Mouse (Mus musculus) spleen, adult 2 months (tissue): Measurements from ENCODE around the gene Psmc2. TPM values are rescaled to one million over a fixed set of nuclear protein-coding genes. Genes with fewer than 3 reads are reported as not detected.

Experiments
- DNase-seq, 2 experiments: peaks; one replicate each; pipeline versions ENCODE4 v3.0.0 to v3.0.0-alpha.2; 2012 to 2021; ENCODE audit warnings: low spot score in 2 of 2, low read depth in 1 of 2
- H3K27ac ChIP-seq: fragments of 200-500 bp; 2 replicates; pipeline ENCODE4 v1.5.1; 2012; ENCODE audit warnings: low read length, inconsistent platforms; ENCODE audit not compliant: insufficient read depth
- H3K27me3 ChIP-seq: fragments of 200-500 bp; 2 replicates; pipeline ENCODE4 v1.6.1; 2012; ENCODE audit warnings: mild to moderate bottlenecking, moderate library complexity, low read length, inconsistent platforms; ENCODE audit not compliant: control insufficient read depth, insufficient read depth
- H3K36me3 ChIP-seq: fragments of 200-500 bp; 2 replicates; pipeline ENCODE4 v1.6.1; 2012; ENCODE audit warnings: mild to moderate bottlenecking, low read length, inconsistent platforms; ENCODE audit not compliant: control insufficient read depth, insufficient read depth
- H3K4me1 ChIP-seq: fragments of 200-500 bp; 2 replicates; pipeline ENCODE4 v1.6.1; 2011; ENCODE audit warnings: inconsistent platforms; ENCODE audit not compliant: control insufficient read depth, insufficient read depth, insufficient read length
- H3K4me3 ChIP-seq: fragments of 200-500 bp; 2 replicates; pipeline ENCODE4 v1.5.1; 2011; ENCODE audit warnings: mild to moderate bottlenecking, inconsistent platforms; ENCODE audit not compliant: insufficient read depth, insufficient read length; ENCODE audit errors: extremely low read depth
- CTCF ChIP-seq: fragments of 200-500 bp; IDR thresholded peaks from 2 replicates; pipeline ENCODE4 v1.5.1; 2011; ENCODE audit warnings: mild to moderate bottlenecking, inconsistent platforms; ENCODE audit not compliant: insufficient read depth, insufficient read length, insufficient replicate concordance; ENCODE audit errors: extremely low read depth
- POLR2A ChIP-seq: fragments of 200-500 bp; IDR thresholded peaks from 2 replicates; pipeline ENCODE4 v1.6.1; 2011; ENCODE audit warnings: low read depth, low read length, inconsistent platforms
- WGBS: fragments of 180-500 bp; shearing (Covaris S2); methylation state at CpG from one replicate; pipeline ENCODE4 v1.1.7; 2018; 5-methylcytosine and 5-hydroxymethylcytosine counted together
- polyA plus RNA-seq: library from polyadenylated mRNA; depleted of rRNA; stranded (reverse); fragments of >200 nt; gene quantifications from 2 replicates; pipeline ENCODE4 v1.2.3, GENCODE M21; 2012; rRNA removed

The Psmc2 gene
- polyA plus RNA-seq, 1 experiment, result 10.7 TPM

DNA sequence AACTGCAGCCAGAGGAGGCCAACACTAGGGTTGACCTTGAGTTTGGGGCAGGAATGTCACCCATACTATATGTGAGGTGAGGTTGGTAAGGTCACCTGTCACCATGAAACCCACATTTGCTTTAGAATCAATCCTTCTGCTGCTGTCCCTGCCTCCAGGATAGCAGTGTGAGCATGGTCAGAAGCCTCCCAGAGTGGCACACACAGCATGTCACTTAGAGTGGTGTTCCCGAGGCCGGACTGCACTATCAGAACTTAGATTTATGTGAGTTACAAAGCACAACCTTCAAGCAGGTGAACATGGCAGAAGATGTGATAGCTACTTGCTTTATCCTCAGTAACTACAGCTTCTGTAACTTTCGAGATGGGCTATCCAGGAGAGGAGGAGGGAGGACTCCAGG is 46.7 kb downstream of the Psmc2 start:
- no peak for DNase-seq
- no peaks in the 10 kb centered on the region for H3K27me3 ChIP-seq
- TF ChIP-seq POLR2A (no peak), CTCF (no peak)
- no peak overlapping the region for H3K4me3 ChIP-seq
- no peaks in the 10 kb centered on the region for H3K36me3 ChIP-seq
- WGBS, result 82% methylated on average over 3 of the region's 3 CpGs
- no peaks in the 10 kb centered on the region; the same call in 1 of the 2 replicates for H3K4me1 ChIP-seq
- H3K27ac ChIP-seq, result no peak overlapping the region

DNA sequence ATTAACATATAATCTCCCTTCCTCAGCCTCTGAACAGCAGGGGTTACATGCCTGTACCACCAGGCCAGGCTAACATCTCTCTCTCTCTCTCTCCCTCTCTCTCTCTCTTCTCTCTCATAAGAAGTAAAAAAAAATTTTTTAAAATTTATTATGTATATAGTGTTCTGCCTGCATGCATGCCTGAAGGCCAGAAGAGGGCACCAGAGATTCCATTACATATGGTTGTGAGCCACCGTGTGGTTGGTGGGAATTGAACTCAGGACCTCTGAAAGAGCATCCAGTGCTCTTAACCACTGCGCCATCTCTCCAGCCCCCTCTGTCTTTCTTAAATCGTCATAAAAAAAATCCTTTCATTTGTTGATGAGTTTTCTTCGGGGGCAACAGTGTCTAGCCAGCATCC is 59.6 kb downstream of the Psmc2 start:
- no peaks in the 10 kb centered on the region for H3K4me1 ChIP-seq
- TF ChIP-seq POLR2A, result no peak
- TF ChIP-seq CTCF, result no peak
- H3K36me3 ChIP-seq, result no peaks in the 10 kb centered on the region
- no peak overlapping the region for H3K27ac ChIP-seq
- no peaks in the 10 kb centered on the region for H3K27me3 ChIP-seq
- 68% methylated on average over 4 of the region's 4 CpGs for WGBS
- no peak for DNase-seq
- H3K4me3 ChIP-seq, result no peak overlapping the region

DNA sequence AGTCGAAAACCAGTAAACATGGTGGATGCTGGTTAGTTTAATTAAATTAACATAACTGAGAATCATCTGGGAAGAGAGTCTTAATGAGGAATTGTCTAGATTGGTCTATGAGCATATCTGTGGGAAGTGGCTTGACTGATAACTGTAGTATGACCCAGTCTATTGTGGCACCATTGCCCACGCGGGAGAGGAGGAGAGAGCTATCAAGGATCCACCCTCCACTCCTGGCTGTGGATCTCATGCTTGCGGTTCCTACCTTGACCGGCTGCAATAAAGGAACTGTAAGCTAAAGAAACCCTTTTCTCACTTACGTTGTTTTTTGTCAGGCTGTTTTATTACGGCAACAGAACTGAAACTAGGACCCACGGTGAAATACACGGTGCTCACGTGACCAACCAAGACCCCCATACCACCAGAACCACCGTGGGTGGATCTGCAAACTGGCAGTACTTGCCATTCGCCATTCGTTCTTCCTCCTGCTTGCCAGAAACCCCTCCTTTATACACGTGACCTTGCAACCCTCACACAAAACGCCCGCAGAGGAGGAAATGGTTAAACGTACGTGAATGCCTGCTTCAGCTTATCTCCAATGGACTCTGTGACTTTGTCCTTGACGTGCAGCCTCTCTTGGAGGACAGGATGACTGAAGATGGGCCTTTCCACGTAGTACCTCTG is 61.7 kb downstream of the Psmc2 start:
- DNase-seq, result no peak
- Histone ChIP-seq H3K4me1 (no peaks in the 10 kb centered on the region), H3K27ac (no peak overlapping the region), H3K4me3 (no peak overlapping the region), H3K27me3 (no peaks in the 10 kb centered on the region), H3K36me3 (no peaks in the 10 kb centered on the region)
- 70% methylated on average over 20 of the region's 20 CpGs for WGBS
- no peak for TF ChIP-seq POLR2A
- no peak for TF ChIP-seq CTCF

DNA sequence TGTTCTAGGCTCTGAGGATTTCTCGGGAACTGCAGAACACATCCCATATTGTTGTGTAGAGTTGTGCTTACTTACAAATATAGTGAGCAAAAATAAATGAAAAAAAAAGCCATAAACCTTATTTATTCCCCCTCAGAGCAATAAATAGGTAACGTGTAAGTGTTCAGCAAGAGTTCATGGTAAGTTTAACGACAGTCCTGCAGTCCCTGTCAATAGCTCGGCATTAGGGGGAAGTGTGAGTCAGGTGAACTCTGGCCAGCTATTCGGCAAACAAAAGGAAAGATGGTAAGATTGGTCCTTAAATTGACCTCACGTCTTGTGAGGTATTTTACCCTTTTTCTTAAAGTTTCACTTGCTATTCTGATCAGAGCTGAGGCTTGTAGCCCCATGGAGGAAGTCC is 62.4 kb downstream of the Psmc2 start:
- no peak for DNase-seq
- 71% methylated on average over 6 of the region's 6 CpGs for WGBS
- H3K27me3 ChIP-seq, result no peaks in the 10 kb centered on the region
- H3K4me1 ChIP-seq, result no peaks in the 10 kb centered on the region
- no peaks in the 10 kb centered on the region for H3K36me3 ChIP-seq
- TF ChIP-seq CTCF (no peak), POLR2A (no peak)
- no peak overlapping the region for H3K27ac ChIP-seq
- H3K4me3 ChIP-seq, result no peak overlapping the region

DNA sequence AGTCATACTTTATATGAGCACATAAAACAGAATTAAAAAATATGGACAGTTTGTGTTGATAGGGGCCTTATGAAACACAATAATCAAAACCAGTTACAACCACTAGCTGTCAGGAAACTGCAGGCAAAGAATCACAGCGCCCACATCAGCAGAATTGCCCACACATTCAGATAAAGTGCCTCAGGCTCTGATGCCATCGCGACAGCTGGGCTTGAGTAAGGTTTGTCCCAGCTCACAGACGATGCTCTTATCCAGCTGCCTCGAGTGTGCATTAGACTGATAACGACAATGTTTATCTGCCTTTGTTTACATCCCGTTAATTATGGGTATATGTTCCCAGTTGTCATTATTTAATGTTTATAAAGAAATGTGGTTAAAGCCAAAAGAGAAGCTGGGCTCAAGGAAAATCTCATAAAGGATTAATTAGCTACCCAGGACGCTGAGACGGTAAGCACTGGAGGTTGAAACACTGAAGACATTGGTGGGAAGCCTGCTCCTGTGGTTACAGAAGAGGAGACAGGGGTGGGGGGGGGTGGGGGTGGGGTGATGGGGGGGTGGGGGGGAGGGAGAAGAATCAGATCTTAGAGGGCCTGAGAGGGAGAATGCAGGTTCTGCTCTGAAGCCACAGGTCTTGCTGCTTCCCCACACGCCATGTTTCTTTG is 66.7 kb downstream of the Psmc2 start:
- WGBS, result 76% methylated on average over 10 of the region's 10 CpGs

More for the DNA sequence above, 66.7 kb downstream of the Psmc2 start:
- H3K4me1 ChIP-seq, result no peaks in the 10 kb centered on the region
- H3K4me3 ChIP-seq, result no peak overlapping the region
- H3K27ac ChIP-seq, result no peak overlapping the region
- no peaks in the 10 kb centered on the region for H3K36me3 ChIP-seq
- DNase-seq, result no peak
- no peaks in the 10 kb centered on the region for H3K27me3 ChIP-seq
- TF ChIP-seq POLR2A, result no peak
- no peak for TF ChIP-seq CTCF

Other genes starting within 250 kb of the Psmc2 start
- gene Lrrc17, start 241.7 kb upstream of the Psmc2 start, polyA plus RNA-seq, result 0.06 and 0.08 TPM in 2 replicates
- gene Fbxl13, start 139.6 kb upstream of the Psmc2 start, polyA plus RNA-seq, result 0.07 TPM in 1 of 2 replicates, not detected in the other
- gene Armc10, start 139.5 kb upstream of the Psmc2 start, polyA plus RNA-seq, result 49.1 and 49.6 TPM in 2 replicates
- 0.75 and 0.80 TPM in 2 replicates for gene Napepld, start 83.9 kb upstream of the Psmc2 start, polyA plus RNA-seq
- 11.1 and 11.8 TPM in 2 replicates for gene Pmpcb, start 48.1 kb upstream of the Psmc2 start, polyA plus RNA-seq
- 10.3 and 15.6 TPM in 2 replicates for gene Dnajc2, start within 50 bp of the Psmc2 start, polyA plus RNA-seq
- gene Slc26a5, start 80.3 kb downstream of the Psmc2 start, polyA plus RNA-seq, result not detected in 2 replicates